Mouse (Mus musculus) embryonic stem cell, embryonic (primary cell): ENCODE results near the gene Zfp526.

ENCODE experiments used
- CTCF ChIA-PET, 4 experiments: fragments of 300-600 bp in 2 of 4; fragments of 350-600 bp in 2 of 4; sonication (Branson Sonifier 250); formaldehyde crosslinking; loops; one replicate each; lab custom pipeline; 2022; ENCODE audit warnings: inconsistent platforms in 2 of 4; lab: Charles Lee
- POLR2A ChIA-PET, 4 experiments: fragments of 300-600 bp in 2 of 4; fragments of 350-600 bp in 2 of 4; sonication (Branson Sonifier 250); formaldehyde crosslinking; loops; one replicate each; lab custom pipeline; 2022; ENCODE audit warnings: antibody characterized with exemption in 4 of 4, inconsistent platforms in 1 of 4; lab: Charles Lee

The Zfp526 gene

GRCm38 (mm10) chr7:25197384-25198018 lies 23.7 kb upstream of the Zfp526 start:
- ChIA-PET CTCF (interaction anchor here in 2 of 4 experiments (0.9 to 1.7 kb wide), 2 partner anchors 10 to 41 kb away, joined by 3 to 5 read pairs; no protein-coding TSS in a partner anchor), POLR2A (interaction anchor here in 2 of 4 experiments (0.9 to 2.1 kb wide), 4 partner anchors 10 to 24 kb away, joined by 3 to 9 read pairs (median 4); partner anchors contain the start of genes Dedd2 (in 1 of the 2) and Zfp526 (in 1 of the 2))

GRCm38 (mm10) chr7:25203624-25204023 lies 17.6 kb upstream of the Zfp526 start:
- POLR2A ChIA-PET, result interaction anchor here in 3 of 4 experiments (0.6 to 2.6 kb wide), 14 partner anchors 9 to 174 kb away, joined by 3 to 11 read pairs (median 4); partner anchors contain the start of gene Zfp526 (in 2 of the 3)
- CTCF ChIA-PET, result interaction anchor here in 1 of 4 experiments (0.6 to 2.1 kb wide), 3 partner anchors 16 to 127 kb away, joined by 4 to 6 read pairs (median 6); no protein-coding TSS in a partner anchor

DNA sequence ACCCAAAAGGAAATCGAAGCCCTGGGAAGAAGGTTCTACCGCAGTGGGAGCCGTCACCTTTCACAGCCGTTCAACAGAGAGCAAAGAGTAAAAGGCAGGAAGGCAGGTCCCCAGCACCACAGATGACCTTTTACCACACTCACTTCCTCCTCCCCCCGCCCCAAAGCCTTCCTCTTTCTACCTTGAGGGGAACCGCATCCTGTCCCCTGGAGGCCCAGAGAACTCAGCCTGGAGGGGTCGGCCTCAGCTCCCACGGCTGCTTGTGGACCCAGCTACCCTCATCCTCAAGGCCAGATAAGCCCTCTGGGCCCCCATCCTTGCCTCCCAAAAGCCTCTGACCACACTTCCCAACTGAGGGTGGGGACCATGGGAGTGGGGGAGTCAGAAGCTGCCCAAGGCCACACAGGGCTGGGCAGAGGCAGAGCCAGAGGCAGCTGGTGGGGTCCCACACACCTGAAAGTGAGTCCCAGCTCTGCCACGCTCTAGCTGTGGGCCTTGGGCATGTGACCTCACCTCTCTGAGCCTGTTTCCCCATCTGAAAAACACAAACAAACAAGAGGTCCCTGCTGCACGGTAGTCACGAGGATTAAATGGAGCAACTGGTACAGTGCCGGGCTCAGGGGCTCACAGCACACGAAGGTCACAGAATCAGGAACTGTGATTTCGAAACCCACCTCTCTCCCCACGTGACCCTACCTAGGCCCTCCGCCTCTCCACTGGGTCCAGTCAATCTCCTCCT lies 15.7 kb upstream of the Zfp526 start:
- CTCF ChIA-PET, result interaction anchor here in 1 of 4 experiments (0.8 to 2.0 kb wide), 2 partner anchors 18 to 112 kb away, joined by 3 to 6 read pairs; partner anchors contain the start of gene Megf8
- POLR2A ChIA-PET, result interaction anchor here in 3 of 4 experiments (0.7 to 1.6 kb wide), 8 partner anchors 9 to 59 kb away, joined by 3 to 6 read pairs (median 3); partner anchors contain the start of genes Zfp526 (in 2 of the 3) and Dedd2 (in 1 of the 3)

DNA sequence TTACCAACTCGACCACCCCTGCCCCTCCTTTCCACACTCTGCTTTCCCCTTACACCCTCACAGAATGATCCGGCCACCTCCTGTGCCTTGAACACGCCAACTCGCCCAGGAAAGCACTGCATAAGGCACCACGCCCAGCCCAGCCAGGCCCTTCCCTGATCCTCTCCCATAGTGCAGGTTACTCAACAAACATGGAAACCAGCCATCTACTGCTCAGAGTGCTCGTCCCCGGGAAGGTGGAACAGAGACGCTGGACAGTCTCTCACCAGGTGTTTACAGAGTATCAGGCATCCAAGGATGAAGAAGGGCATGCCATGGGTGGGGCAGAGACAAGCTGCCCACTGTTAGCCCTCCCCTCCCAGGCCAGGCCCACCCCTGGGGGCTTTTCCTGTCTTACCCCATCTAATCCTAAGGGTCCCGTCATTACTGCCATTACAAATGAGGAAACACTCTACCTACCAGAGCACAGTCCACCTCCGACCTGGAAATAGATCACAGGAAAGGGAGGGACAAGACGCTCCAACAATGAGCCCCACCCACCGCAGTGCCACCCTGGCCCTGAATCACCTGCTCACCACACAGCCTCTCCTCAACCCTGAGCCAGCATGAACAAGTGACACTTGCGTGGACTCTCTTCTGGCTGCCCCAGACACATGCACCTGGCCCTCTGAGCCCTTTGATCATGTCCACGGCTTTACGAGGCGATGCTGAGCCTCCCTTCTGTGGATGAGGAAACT lies 15.0 kb upstream of the Zfp526 start:
- POLR2A ChIA-PET, result interaction anchor here in 3 of 4 experiments (0.5 to 1.6 kb wide), 13 partner anchors 8 to 620 kb away, joined by 3 to 9 read pairs (median 3); partner anchors contain the start of genes Zfp526 (in 2 of the 3), Dedd2 (in 1 of the 3) and Gsk3a (in 1 of the 3)
- CTCF ChIA-PET, result interaction anchor here in 1 of 4 experiments (0.8 to 2.0 kb wide), 2 partner anchors 19 to 111 kb away, joined by 3 to 6 read pairs; partner anchors contain the start of gene Megf8

DNA sequence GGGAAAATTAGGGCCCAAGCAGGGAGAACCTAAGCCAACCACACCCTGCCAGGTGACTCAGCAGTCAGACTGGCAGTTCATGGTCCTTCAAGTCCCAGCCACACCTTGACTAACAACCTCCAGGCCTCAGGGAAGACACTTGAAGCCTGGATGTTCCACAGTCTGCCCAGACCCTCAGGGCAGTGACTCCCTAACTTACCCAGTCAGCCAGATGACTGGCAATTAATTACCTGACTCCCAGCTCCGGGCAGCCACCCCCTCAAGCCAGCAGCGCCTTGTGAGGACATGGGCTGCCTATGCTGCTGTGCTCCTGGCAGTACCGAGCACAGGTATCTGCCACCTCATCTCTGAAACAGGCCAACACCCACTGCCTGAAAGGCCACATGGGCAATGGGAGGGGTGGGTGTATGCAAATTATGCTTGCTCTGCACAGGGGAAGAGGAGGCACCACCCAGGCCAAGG lies 12.0 kb upstream of the Zfp526 start:
- CTCF ChIA-PET, result interaction anchor here in 1 of 4 experiments (1.4 kb wide), 1 partner anchor 124 kb away, joined by 4 read pairs; no protein-coding TSS in a partner anchor
- POLR2A ChIA-PET, result interaction anchor here (0.8 to 2.1 kb wide), 11 partner anchors 9 to 55 kb away, joined by 3 to 9 read pairs (median 4); partner anchors contain the start of genes Gsk3a (in 1 of the 4), Pou2f2 (in 1 of the 4) and Zfp526 (in 1 of the 4)

DNA sequence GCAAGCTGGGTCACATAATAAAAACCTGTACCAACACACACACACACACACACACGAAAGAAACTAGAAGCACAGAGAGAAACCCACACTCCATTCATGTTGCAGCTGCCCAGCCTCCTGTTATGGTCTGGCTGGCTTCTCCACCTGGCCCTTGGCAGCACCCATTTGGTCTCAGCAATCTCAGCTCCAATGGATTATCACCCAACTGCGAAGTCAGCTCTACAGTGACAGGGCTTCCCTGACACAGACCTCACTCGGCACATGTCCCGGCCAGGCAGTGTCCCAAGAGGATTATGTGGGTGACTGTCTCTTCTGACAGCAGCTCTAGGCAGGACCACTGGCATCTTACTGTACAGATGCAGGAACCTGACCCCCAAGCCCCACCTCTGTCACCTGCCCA lies 10.7 kb upstream of the Zfp526 start:
- ChIA-PET CTCF (interaction anchor here in 1 of 4 experiments (1.1 kb wide), 1 partner anchor 104 kb away, joined by 3 read pairs; no protein-coding TSS in a partner anchor), POLR2A (interaction anchor here in 3 of 4 experiments (0.7 to 1.9 kb wide), 6 partner anchors 10 to 115 kb away, joined by 3 to 8 read pairs (median 4); partner anchors contain the start of genes Dedd2 (in 2 of the 3), Zfp526 (in 2 of the 3) and Gsk3a (in 1 of the 3))

- CTCF ChIA-PET, result interaction anchor here in 1 of 4 experiments (0.6 to 1.9 kb wide), 3 partner anchors 9 to 25 kb away, joined by 3 to 11 read pairs (median 5); no protein-coding TSS in a partner anchor
Observed at GRCm38 (mm10) chr7:25213099-25213498, 8.1 kb upstream of the Zfp526 start.

DNA sequence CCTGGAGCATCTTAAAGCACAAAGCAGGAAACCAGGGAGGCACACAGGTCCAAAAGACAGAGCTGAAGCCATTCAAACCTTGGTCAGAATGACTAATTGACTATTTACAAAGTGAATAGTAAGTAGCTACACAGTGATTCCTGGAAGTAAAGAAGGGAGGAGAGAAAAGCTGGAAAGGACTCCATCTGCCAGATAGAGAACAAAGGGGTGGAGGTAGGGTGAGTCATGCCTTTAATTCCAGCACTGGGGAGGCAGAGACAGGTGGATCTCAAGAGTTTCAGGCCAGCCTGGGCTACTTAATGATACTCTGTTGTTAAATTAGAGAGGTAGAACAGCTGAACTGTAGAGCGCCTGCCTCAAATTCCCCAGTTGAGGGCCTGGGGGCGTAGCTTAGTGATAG lies 7.1 kb upstream of the Zfp526 start:
- POLR2A ChIA-PET, result interaction anchor here in 3 of 4 experiments (0.6 to 2.8 kb wide), 34 partner anchors 9 to 740 kb away, joined by 3 to 25 read pairs (median 3); partner anchors contain the start of genes Cic (in 2 of the 3), Gsk3a (in 2 of the 3) and Pafah1b3 (in 2 of the 3)
- CTCF ChIA-PET, result interaction anchor here (0.6 to 1.9 kb wide), 12 partner anchors 10 to 188 kb away, joined by 3 to 11 read pairs (median 4); partner anchors contain the start of gene Pafah1b3 (in 1 of the 4)

More at GRCm38 (mm10) chr7:25213099-25213498, 8.1 kb upstream of the Zfp526 start:
- POLR2A ChIA-PET, result interaction anchor here in 1 of 4 experiments (0.7 to 2.8 kb wide), 8 partner anchors 9 to 65 kb away, joined by 3 to 25 read pairs (median 6); partner anchors contain the start of gene Gsk3a

DNA sequence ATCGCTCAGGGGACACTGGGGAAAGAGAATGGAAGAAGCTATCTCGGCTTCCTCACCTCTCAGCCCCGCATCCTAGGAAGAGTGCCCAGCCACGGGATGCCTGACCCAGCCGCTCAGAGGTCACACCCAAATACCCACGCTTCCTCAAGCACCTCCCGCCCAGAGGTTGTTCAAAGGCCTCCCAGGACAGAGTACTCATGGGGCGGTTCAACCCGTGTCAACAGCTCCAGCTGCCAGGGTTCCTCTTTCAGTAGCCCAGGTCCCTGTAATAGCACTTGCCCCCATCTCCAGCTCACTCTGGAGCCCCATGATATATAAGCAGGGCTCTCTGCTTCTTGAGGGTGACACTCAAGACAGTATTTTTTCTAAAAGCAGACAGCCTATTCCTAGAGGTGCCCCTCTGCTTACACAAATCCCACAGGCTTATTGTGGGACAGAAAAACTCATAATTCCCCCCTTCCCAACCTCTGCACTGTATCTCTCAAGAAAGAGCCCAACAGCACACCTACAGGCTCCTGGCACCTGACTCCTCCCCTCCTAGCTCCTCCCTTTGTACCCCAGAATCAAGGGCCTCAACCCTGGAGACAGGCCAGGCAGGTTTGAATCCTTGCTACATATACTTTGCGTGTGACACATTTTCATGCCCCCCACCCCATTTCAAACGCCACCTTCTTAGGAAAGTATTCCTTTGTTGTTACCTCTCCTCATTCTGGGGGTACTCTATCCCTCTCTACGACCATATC lies 3.4 kb upstream of the Zfp526 start:
- POLR2A ChIA-PET, result interaction anchor here in 3 of 4 experiments (0.9 to 11.2 kb wide), 13 partner anchors 9 to 104 kb away, joined by 3 to 160 read pairs (median 5); partner anchors contain the start of genes Cic (in 2 of the 3) and Gsk3a (in 2 of the 3)
- CTCF ChIA-PET, result interaction anchor here in 2 of 4 experiments (0.5 to 1.6 kb wide), 4 partner anchors 30 to 744 kb away, joined by 3 to 4 read pairs (median 3); no protein-coding TSS in a partner anchor

DNA sequence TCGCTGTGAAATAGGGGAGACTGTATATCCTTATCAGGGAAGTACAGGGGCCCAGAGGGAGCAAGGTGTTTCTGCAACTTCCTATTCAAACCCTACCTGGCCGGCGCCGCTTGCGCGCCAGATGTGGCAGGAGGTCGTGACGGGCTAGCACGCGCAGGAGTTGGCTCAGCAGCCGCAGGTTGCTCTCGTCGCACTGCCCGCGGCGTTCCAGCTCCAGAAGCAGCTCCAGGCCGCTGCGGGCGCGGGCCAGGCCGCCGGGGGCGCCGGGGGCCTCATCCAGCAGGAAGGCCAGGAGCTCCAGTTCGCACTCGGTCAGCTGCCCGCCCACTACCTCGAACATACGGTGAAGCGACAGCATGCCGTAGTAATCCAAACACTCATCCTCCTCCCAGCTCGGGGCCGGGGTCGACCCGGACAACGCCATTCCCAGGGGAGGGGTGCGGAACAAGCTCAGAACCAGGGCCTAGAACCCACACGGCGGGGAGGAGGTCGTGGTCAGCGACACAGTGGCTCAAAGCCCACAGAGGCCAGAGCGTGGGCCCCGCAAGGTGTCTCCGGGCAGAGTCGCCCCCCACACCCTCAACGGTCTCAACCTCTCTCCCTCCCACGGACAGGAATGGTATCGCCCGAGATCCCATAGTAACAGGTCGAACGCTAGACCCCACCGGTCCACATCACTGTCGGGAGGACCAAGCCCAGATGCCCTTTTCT lies 2.4 kb upstream of the Zfp526 start:
- ChIA-PET POLR2A (interaction anchor here (0.5 to 11.2 kb wide), 47 partner anchors 10 to 536 kb away, joined by 3 to 160 read pairs (median 5); partner anchors contain the start of genes Cic (in 3 of the 4), Gsk3a (in 3 of the 4), Pafah1b3 (in 3 of the 4) and Megf8 (in 2 of the 4)), CTCF (interaction anchor here in 3 of 4 experiments (0.5 to 3.6 kb wide), 10 partner anchors 19 to 193 kb away, joined by 3 to 10 read pairs (median 4); partner anchors contain the start of gene Gsk3a (in 1 of the 3))

DNA sequence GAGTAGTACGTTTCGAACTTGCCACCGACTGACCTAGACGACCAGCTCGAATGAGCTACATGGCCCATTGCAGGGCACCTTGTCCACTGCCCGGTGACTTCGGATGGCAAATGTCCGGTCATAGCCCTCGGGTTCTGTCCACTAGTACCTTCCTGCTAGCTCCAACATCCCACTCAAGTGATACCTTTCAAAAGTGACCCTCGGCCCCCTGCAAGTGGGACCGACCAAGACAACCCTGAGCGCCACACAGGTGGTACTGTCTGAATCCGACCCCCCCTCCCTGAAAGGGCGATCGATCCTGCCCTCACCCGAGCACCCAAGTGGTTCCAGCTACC lies 1.8 kb upstream of the Zfp526 start:
- ChIA-PET CTCF (interaction anchor here in 3 of 4 experiments (0.5 to 3.6 kb wide), 11 partner anchors 13 to 501 kb away, joined by 3 to 10 read pairs (median 4); partner anchors contain the start of gene Pafah1b3 (in 1 of the 3)), POLR2A (interaction anchor here in 3 of 4 experiments (0.5 to 11.2 kb wide), 58 partner anchors 8 to 761 kb away, joined by 3 to 160 read pairs (median 4); partner anchors contain the start of genes Cic (in 3 of the 3), Gsk3a (in 3 of the 3), Megf8 (in 3 of the 3) and Pafah1b3 (in 3 of the 3))

- ChIA-PET POLR2A (interaction anchor here in 3 of 4 experiments (0.5 to 11.2 kb wide), 69 partner anchors 9 to 762 kb away, joined by 3 to 160 read pairs (median 4); partner anchors contain the start of genes Cic (in 3 of the 3), Gsk3a (in 3 of the 3), Megf8 (in 3 of the 3) and Pafah1b3 (in 3 of the 3)), CTCF (interaction anchor here in 3 of 4 experiments (0.6 to 3.6 kb wide), 13 partner anchors 13 to 500 kb away, joined by 3 to 10 read pairs (median 4); partner anchors contain the start of gene Pafah1b3 (in 1 of the 3))
Observed at GRCm38 (mm10) chr7:25219756-25220456, 1.3 kb upstream of the Zfp526 start.

GRCm38 (mm10) chr7:25220457-25221101 lies 646 bp upstream of the Zfp526 start, which contains the start of gene Dedd2:
Dedd2 (minus strand) TSS chr7:25220615.
- POLR2A ChIA-PET, result interaction anchor here (0.6 to 11.2 kb wide), 70 partner anchors 9 to 535 kb away, joined by 3 to 160 read pairs (median 4); partner anchors contain the start of genes Cic (in 3 of the 4), Gsk3a (in 3 of the 4), Megf8 (in 2 of the 4) and Pafah1b3 (in 2 of the 4)
- CTCF ChIA-PET, result interaction anchor here in 3 of 4 experiments (0.6 to 3.6 kb wide), 16 partner anchors 12 to 499 kb away, joined by 3 to 10 read pairs (median 4); partner anchors contain the start of gene Pafah1b3 (in 2 of the 3)
